16 mouse cellular contexts compared by ENCODE assay signal in genomic region chr4:126295937-126296336, GRCm38 (mm10). TPM values are rescaled to one million over a fixed set of nuclear protein-coding genes. Genes with fewer than 3 reads are reported as not detected.
DNase-seq lines count a peak whose midpoint lies in the region; ATAC-seq and TF ChIP-seq lines count a peak whose summit lies in the region.
"Had no signal": no experiment of that assay in that cellular context is flagged by ENCODE, and none has a peak within 500 bp of the region (broad histone marks: within the 10 kb centered on the region; RNA-seq: fewer than 3 reads in every experiment).

No protein-coding gene starts in this region.

- WGBS in intestine, embryonic 15.5 days: 54% methylated on average over 4 of the region's 4 CpGs
- 46% methylated on average over 4 of the region's 4 CpGs for WGBS in intestine, embryonic 16.5 days
- 38% methylated on average over 4 of the region's 4 CpGs for WGBS in limb, embryonic 12.5 days

- dilution Hi-C loops in CH12.LX (cut with MboI; ENCODE audit: extremely low pct_ligation_motif_present, extremely low pct_unique_long_range_greater_than_20kb, low sequenced_read_pairs): no loop called here

- no peak for ATAC-seq in intestine, embryonic 15.5 days
- ATAC-seq in intestine, embryonic 16.5 days: no peak
- ATAC-seq in limb, embryonic 12.5 days (ENCODE audit: insufficient number of reproducible peaks, insufficient read depth, low FRiP score, low TSS enrichment, low read depth): no peak
- ATAC-seq in megakaryocyte-erythroid progenitor cell, adult 5-6 weeks (replicated peaks; ENCODE audit: low FRiP score, low TSS enrichment, poor library complexity, severe bottlenecking): no peak

- TF ChIP-seq POLR2A in CH12.LX (IDR thresholded peaks at IDR 0.05; ENCODE audit: low read depth, low read length): no peak

- H3K27ac ChIP-seq in intestine, embryonic 15.5 days: no peak overlapping the region
- H3K27ac ChIP-seq in intestine, embryonic 16.5 days (ENCODE audit: low read length): no peak overlapping the region
- H3K27ac ChIP-seq in CH12.LX (ENCODE audit: insufficient read depth, low read depth) (no peak overlapping the region), ES-E14 (ENCODE audit: insufficient read depth, low read depth, low read length, poor library complexity, severe bottlenecking) (no peak overlapping the region)
- peak overlapping the region; percentile 77; the same call in 1 of the 2 replicates for H3K27ac ChIP-seq in limb, embryonic 12.5 days
- H3K27ac ChIP-seq: liver, embryonic 15.5 days; macrophage; midbrain, embryonic 13.5 days had no signal

- TF ChIP-seq CTCF in CH12.LX (conservative IDR thresholded peaks at IDR 0.05 in 1 of 2, IDR thresholded peaks at IDR 0.05 in 1 of 2; ENCODE audit: low read depth in 2 of 2, low read length in 2 of 2): no peak

- no peak for TF ChIP-seq RAD21 in CH12.LX (IDR thresholded peaks at IDR 0.05; ENCODE audit: low read depth, low read length)

- H3K27me3 ChIP-seq in intestine, embryonic 15.5 days (replicated peaks): peaks cover 38% of the 10 kb centered on the region
- H3K27me3 ChIP-seq in intestine, embryonic 16.5 days (replicated peaks; ENCODE audit: control insufficient read depth, insufficient read depth, low read length): peaks cover 22% of the 10 kb centered on the region
- peaks cover 42% of the 10 kb centered on the region for H3K27me3 ChIP-seq in CH12.LX (replicated peaks)
- H3K27me3 ChIP-seq in limb, embryonic 12.5 days: peaks cover 50% of the 10 kb centered on the region

- TF ChIP-seq EP300 in CH12.LX (IDR thresholded peaks at IDR 0.05; ENCODE audit: low read length): no peak

- no peaks in the 10 kb centered on the region for H3K36me3 ChIP-seq in intestine, embryonic 15.5 days
- H3K36me3 ChIP-seq in intestine, embryonic 16.5 days (ENCODE audit: control insufficient read depth, insufficient read depth, low read length): no peaks in the 10 kb centered on the region
- H3K36me3 ChIP-seq in CH12.LX (replicated peaks in 1 of 2; ENCODE audit: control insufficient read depth in 1 of 2, insufficient read depth in 1 of 2, low read length in 1 of 2) (no peaks in the 10 kb centered on the region), ES-E14 (ENCODE audit: control insufficient read depth, insufficient read depth, low read length, poor library complexity, severe bottlenecking) (no peaks in the 10 kb centered on the region)
- no peaks in the 10 kb centered on the region for H3K36me3 ChIP-seq in limb, embryonic 12.5 days
- H3K36me3 ChIP-seq: forebrain, embryonic 10.5 days; liver, embryonic 15.5 days; midbrain, embryonic 13.5 days had no signal

- H3K9me3 ChIP-seq in intestine, embryonic 15.5 days: no peaks in the 10 kb centered on the region
- H3K9me3 ChIP-seq in intestine, embryonic 16.5 days (ENCODE audit: control insufficient read depth, low read length): no peaks in the 10 kb centered on the region
- H3K9me3 ChIP-seq in CH12.LX (replicated peaks; ENCODE audit: low read length) (peaks cover 2% of the 10 kb centered on the region), ES-E14 (ENCODE audit: control insufficient read depth, insufficient read depth, low read depth, low read length) (no peaks in the 10 kb centered on the region)
- H3K9me3 ChIP-seq in limb, embryonic 12.5 days: no peaks in the 10 kb centered on the region
- H3K9me3 ChIP-seq: liver, embryonic 15.5 days; midbrain, embryonic 13.5 days had no signal

- no peak overlapping the region for H3K9ac ChIP-seq in intestine, embryonic 15.5 days
- H3K9ac ChIP-seq in intestine, embryonic 16.5 days (ENCODE audit: low read depth, low read length): no peak overlapping the region
- H3K9ac ChIP-seq in CH12.LX (ENCODE audit: insufficient read depth, low read depth) (no peak overlapping the region), ES-E14 (ENCODE audit: insufficient read depth, low read depth, low read length, poor library complexity, severe bottlenecking) (no peak overlapping the region)
- H3K9ac ChIP-seq in limb, embryonic 12.5 days (replicated peaks): no peak overlapping the region
- H3K9ac ChIP-seq: liver, embryonic 15.5 days had no signal

- H3K79me2 ChIP-seq in CH12.LX (replicated peaks; ENCODE audit: control insufficient read depth, extremely low read depth, insufficient read depth, poor library complexity, severe bottlenecking): no peaks in the 10 kb centered on the region

- DNase-seq in CH12.LX (ENCODE audit: extremely low read depth): no peak
- no peak for DNase-seq in ES-E14 (ENCODE audit: low read depth, low spot score)
- DNase-seq in cerebellum, postnatal 14 days: no peak
- DNase-seq: adrenal gland, adult 2 months; gastrocnemius, postnatal 25 days; layer of hippocampus, postnatal 36 days; left cerebral cortex, postnatal 4 days had no signal

- H3K4me3 ChIP-seq in intestine, embryonic 15.5 days (replicated peaks): no peak overlapping the region
- no peak overlapping the region for H3K4me3 ChIP-seq in intestine, embryonic 16.5 days (ENCODE audit: low read length)
- H3K4me3 ChIP-seq in CH12.LX (replicated peaks in 1 of 3; ENCODE audit: low read depth in 2 of 3, low read length in 2 of 3, poor library complexity in 1 of 3): no peak overlapping the region
- H3K4me3 ChIP-seq in ES-E14 (ENCODE audit: insufficient read depth in 1 of 2, low read depth in 1 of 2, low read length in 2 of 2, poor library complexity in 1 of 2, severe bottlenecking in 1 of 2): no peak overlapping the region
- no peak overlapping the region for H3K4me3 ChIP-seq in limb, embryonic 12.5 days (replicated peaks)
- H3K4me3 ChIP-seq: myocyte had no signal

- H3K4me2 ChIP-seq in intestine, embryonic 15.5 days (replicated peaks): peak overlapping the region; percentile 71; the same call in 1 of the 2 replicates
- H3K4me2 ChIP-seq in intestine, embryonic 16.5 days (ENCODE audit: low read depth, low read length): no peak overlapping the region
- H3K4me2 ChIP-seq in CH12.LX (ENCODE audit: insufficient read depth, low read depth, poor library complexity, severe bottlenecking): no peak overlapping the region
- peak overlapping the region; percentile 74; the same call in 1 of the 2 replicates for H3K4me2 ChIP-seq in limb, embryonic 12.5 days

- H3K4me1 ChIP-seq in intestine, embryonic 15.5 days (replicated peaks): peaks cover 20% of the 10 kb centered on the region
- peaks cover 21% of the 10 kb centered on the region for H3K4me1 ChIP-seq in intestine, embryonic 16.5 days (ENCODE audit: control insufficient read depth, insufficient read depth, low read length)
- H3K4me1 ChIP-seq in CH12.LX (ENCODE audit: control insufficient read depth in 1 of 2, insufficient read depth in 2 of 2) (peaks cover 0 to 12% of the 10 kb centered on the region in 2 experiments; a peak in 2 of 4 replicates), ES-E14 (ENCODE audit: control insufficient read depth in 2 of 2, insufficient read depth in 2 of 2, low read length in 2 of 2, poor library complexity in 1 of 2) (peaks cover 0 to 11% of the 10 kb centered on the region in 2 experiments; a peak in 1 of 4 replicates)
- H3K4me1 ChIP-seq in limb, embryonic 12.5 days (replicated peaks): peaks cover 33% of the 10 kb centered on the region

- in situ Hi-C loops in CH12.LX (cut with MboI; ENCODE audit: low pct_ligation_motif_present, low pct_unique_long_range_greater_than_20kb, low sequenced_read_pairs) (no loop called here), ES-E14 (cut with MboI; ENCODE audit: low sequenced_read_pairs in 2 of 2, unreplicated experiment in 2 of 2) (no loop called here)

RNA-seq across cellular contexts. Expression of gene Col8a2, which starts 9.3 kb away (rescaled TPM):
- 7.1 and 8.2 TPM in 2 replicates for polyA plus RNA-seq in intestine, embryonic 15.5 days (2015; fragmentation: Nextera tagmentation; extraction: Ambion mirVana)
- 3.5 and 4.5 TPM in 2 replicates for polyA plus RNA-seq in intestine, embryonic 16.5 days (2015; fragmentation: Nextera tagmentation; extraction: Ambion mirVana)
- total RNA-seq in CH12.LX (2012; rRNA removed): not detected in 2 replicates
- not detected in 2 replicates for total RNA-seq in CH12.LX (2014; rRNA removed)
- polyA plus RNA-seq in CH12.LX (2012; ENCODE audit: insufficient read length, low read depth): not detected in 2 replicates
- total RNA-seq in ES-E14 (2012; rRNA removed): 3.7 and 3.8 TPM in 2 replicates
- 13.3 and 16.7 TPM in 2 replicates for polyA plus RNA-seq in limb, embryonic 12.5 days (2016; fragmentation: Nextera tagmentation; extraction: Ambion mirVana)
- total RNA-seq in megakaryocyte-erythroid progenitor cell, adult 5-6 weeks (2014; fragmentation: Nextera tagmentation): not detected in 2 replicates
- total RNA-seq in megakaryocyte-erythroid progenitor cell, adult 5-6 weeks (2017): not detected in 2 replicates
- polyA plus RNA-seq: macrophage had no signal

RNA-seq across cellular contexts. Expression of gene Adprhl2, which starts 25.6 kb away (rescaled TPM):
- 55.4 and 60.7 TPM in 2 replicates for polyA plus RNA-seq in intestine, embryonic 15.5 days (2015; fragmentation: Nextera tagmentation; extraction: Ambion mirVana)
- polyA plus RNA-seq in intestine, embryonic 16.5 days (2015; fragmentation: Nextera tagmentation; extraction: Ambion mirVana): 59.0 and 60.1 TPM in 2 replicates
- total RNA-seq in CH12.LX (2012; rRNA removed) (68.5 and 74.0 TPM in 2 replicates), CH12.LX (2014; rRNA removed) (57.3 and 59.7 TPM in 2 replicates), ES-E14 (2012; rRNA removed) (50.5 and 56.9 TPM in 2 replicates)
- polyA plus RNA-seq in CH12.LX (2012; ENCODE audit: insufficient read length, low read depth): 52.0 and 62.4 TPM in 2 replicates
- polyA plus RNA-seq in limb, embryonic 12.5 days (2016; fragmentation: Nextera tagmentation; extraction: Ambion mirVana): 84.9 and 87.5 TPM in 2 replicates
- 30.8 and 33.7 TPM in 2 replicates for total RNA-seq in megakaryocyte-erythroid progenitor cell, adult 5-6 weeks (2014; fragmentation: Nextera tagmentation)
- total RNA-seq in megakaryocyte-erythroid progenitor cell, adult 5-6 weeks (2017): 22.9 and 28.5 TPM in 2 replicates

RNA-seq across cellular contexts. Expression of gene Tekt2, which starts 29.6 kb away (rescaled TPM):
- polyA plus RNA-seq in intestine, embryonic 15.5 days (2015; fragmentation: Nextera tagmentation; extraction: Ambion mirVana): 7.1 and 7.4 TPM in 2 replicates
- 4.8 and 5.6 TPM in 2 replicates for polyA plus RNA-seq in intestine, embryonic 16.5 days (2015; fragmentation: Nextera tagmentation; extraction: Ambion mirVana)
- 0.08 and 0.13 TPM in 2 replicates for total RNA-seq in CH12.LX (2012; rRNA removed)
- not detected in 2 replicates for total RNA-seq in CH12.LX (2014; rRNA removed)
- polyA plus RNA-seq in CH12.LX (2012; ENCODE audit: insufficient read length, low read depth): 0.24 and 0.64 TPM in 2 replicates
- total RNA-seq in ES-E14 (2012; rRNA removed): 1.7 and 2.9 TPM in 2 replicates
- polyA plus RNA-seq in limb, embryonic 12.5 days (2016; fragmentation: Nextera tagmentation; extraction: Ambion mirVana): 13.6 and 14.8 TPM in 2 replicates
- total RNA-seq in megakaryocyte-erythroid progenitor cell, adult 5-6 weeks (2014; fragmentation: Nextera tagmentation): not detected in 2 replicates
- total RNA-seq in megakaryocyte-erythroid progenitor cell, adult 5-6 weeks (2017): not detected in 2 replicates

RNA-seq across cellular contexts. Expression of gene Trappc3, which starts 33.8 kb away (rescaled TPM):
- polyA plus RNA-seq in intestine, embryonic 15.5 days (2015; fragmentation: Nextera tagmentation; extraction: Ambion mirVana): 94.2 and 99.7 TPM in 2 replicates
- polyA plus RNA-seq in intestine, embryonic 16.5 days (2015; fragmentation: Nextera tagmentation; extraction: Ambion mirVana): 105 and 107 TPM in 2 replicates
- total RNA-seq in CH12.LX (2012; rRNA removed): 72.7 and 81.1 TPM in 2 replicates
- total RNA-seq in CH12.LX (2014; rRNA removed): 94.8 and 100 TPM in 2 replicates
- 73.0 and 74.1 TPM in 2 replicates for polyA plus RNA-seq in CH12.LX (2012; ENCODE audit: insufficient read length, low read depth)
- total RNA-seq in ES-E14 (2012; rRNA removed): 54.8 and 54.9 TPM in 2 replicates
- 105 and 111 TPM in 2 replicates for polyA plus RNA-seq in limb, embryonic 12.5 days (2016; fragmentation: Nextera tagmentation; extraction: Ambion mirVana)
- 40.1 and 43.2 TPM in 2 replicates for total RNA-seq in megakaryocyte-erythroid progenitor cell, adult 5-6 weeks (2014; fragmentation: Nextera tagmentation)
- total RNA-seq in megakaryocyte-erythroid progenitor cell, adult 5-6 weeks (2017): 55.9 and 81.1 TPM in 2 replicates

RNA-seq across cellular contexts. Expression of gene Map7d1, which starts 39.8 kb away (rescaled TPM):
- polyA plus RNA-seq in intestine, embryonic 15.5 days (2015; fragmentation: Nextera tagmentation; extraction: Ambion mirVana): 26.7 and 27.6 TPM in 2 replicates
- 13.1 and 16.7 TPM in 2 replicates for polyA plus RNA-seq in intestine, embryonic 16.5 days (2015; fragmentation: Nextera tagmentation; extraction: Ambion mirVana)
- 17.9 and 20.8 TPM in 2 replicates for total RNA-seq in CH12.LX (2012; rRNA removed)
- total RNA-seq in CH12.LX (2014; rRNA removed): 12.5 and 12.8 TPM in 2 replicates
- 62.2 and 72.2 TPM in 2 replicates for polyA plus RNA-seq in CH12.LX (2012; ENCODE audit: insufficient read length, low read depth)
- total RNA-seq in ES-E14 (2012; rRNA removed): 20.9 and 27.1 TPM in 2 replicates
- polyA plus RNA-seq in limb, embryonic 12.5 days (2016; fragmentation: Nextera tagmentation; extraction: Ambion mirVana): 83.5 and 85.1 TPM in 2 replicates
- 6.4 and 8.0 TPM in 2 replicates for total RNA-seq in megakaryocyte-erythroid progenitor cell, adult 5-6 weeks (2014; fragmentation: Nextera tagmentation)
- total RNA-seq in megakaryocyte-erythroid progenitor cell, adult 5-6 weeks (2017): 13.2 and 14.5 TPM in 2 replicates

Comparison
In these comparisons a context has a peak if more than half of its experiments do, and no peak if none do; other contexts are left out.
1. H3K4me2 ChIP-seq: peak in intestine, embryonic 15.5 days (single experiment) and limb, embryonic 12.5 days (single experiment); none in intestine, embryonic 16.5 days (single experiment) and CH12.LX (single experiment).